Comparison of ENCODE assay signal across 16 mouse cellular contexts in genomic region chr11:4460615-4461014, GRCm38 (mm10). TPM values are rescaled to one million over a fixed set of nuclear protein-coding genes. Genes with fewer than 3 reads are reported as not detected.
"Had no signal": no experiment of that assay in that cellular context is flagged by ENCODE, and none has a peak within 500 bp of the region (broad histone marks: within the 10 kb centered on the region; RNA-seq: fewer than 3 reads in every experiment).

No protein-coding gene starts in this region.

- H3K9ac ChIP-seq: limb, embryonic 15.5 days; liver, embryonic 12.5 days; lung, embryonic 14.5 days; midbrain, embryonic 13.5 days; neural tube, embryonic 12.5 days had no signal

- H3K27ac ChIP-seq: limb, embryonic 15.5 days; liver, embryonic 12.5 days; macrophage; midbrain, embryonic 13.5 days; neural tube, embryonic 12.5 days had no signal

- ATAC-seq: liver, embryonic 12.5 days; midbrain, embryonic 13.5 days had no signal

- DNase-seq: kidney, adult 8-10 months; kidney, postnatal 25 days; lung, postnatal 10 days; thymus, adult 18-20 months; thymus, postnatal 14 days had no signal

- H3K4me2 ChIP-seq: limb, embryonic 15.5 days; liver, embryonic 12.5 days; lung, embryonic 14.5 days; midbrain, embryonic 13.5 days; neural tube, embryonic 12.5 days had no signal

- H3K4me1 ChIP-seq: liver, embryonic 12.5 days; neural tube, embryonic 12.5 days had no signal

- H3K9me3 ChIP-seq: limb, embryonic 15.5 days; liver, embryonic 12.5 days; midbrain, embryonic 13.5 days; neural tube, embryonic 12.5 days had no signal

- H3K4me3 ChIP-seq: limb, embryonic 15.5 days; liver, embryonic 12.5 days; midbrain, embryonic 13.5 days; myocyte; neural tube, embryonic 12.5 days had no signal

- H3K27me3 ChIP-seq: limb, embryonic 15.5 days; midbrain, embryonic 13.5 days had no signal

- H3K36me3 ChIP-seq: limb, embryonic 15.5 days; liver, embryonic 12.5 days; midbrain, embryonic 13.5 days; neural tube, embryonic 12.5 days had no signal

RNA-seq across cellular contexts. Expression of gene Hormad2, which starts 19.7 kb away (rescaled TPM):
- total RNA-seq: layer of hippocampus, adult 18-20 months; layer of hippocampus, postnatal 10 days; left cerebral cortex, postnatal 10 days; midbrain, postnatal 0 days had no signal
- polyA plus RNA-seq: macrophage; midbrain, embryonic 13.5 days; neural tube, embryonic 12.5 days had no signal
